Mouse (Mus musculus) cortical plate, adult 2 months (tissue): ENCODE measurements around the gene Zfp454. TPM values are rescaled to one million over a fixed set of nuclear protein-coding genes. Genes with fewer than 3 reads are reported as not detected.

ENCODE experiments used
- H3K27ac ChIP-seq: fragments of 200-500 bp; 2 replicates; pipeline ENCODE4 v1.5.1; 2012; ENCODE audit warnings: low read length, control low read depth, inconsistent platforms; ENCODE audit not compliant: insufficient read depth
- H3K4me1 ChIP-seq: fragments of 200-500 bp; 2 replicates; pipeline ENCODE4 v1.6.1; 2011; ENCODE audit warnings: low read length; ENCODE audit not compliant: control insufficient read depth, insufficient read depth
- H3K4me3 ChIP-seq: fragments of 200-500 bp; 2 replicates; pipeline ENCODE4 v1.5.1; 2011; ENCODE audit warnings: mild to moderate bottlenecking, low read length, control low read depth; ENCODE audit not compliant: insufficient read depth
- CTCF ChIP-seq: fragments of 200-500 bp; IDR thresholded peaks from 2 replicates; pipeline ENCODE4 v1.5.1; 2011; ENCODE audit warnings: mild to moderate bottlenecking, control low read depth, low read length; ENCODE audit not compliant: insufficient read depth; ENCODE audit errors: extremely low read depth
- POLR2A ChIP-seq: fragments of 200-500 bp; IDR thresholded peaks from 2 replicates; pipeline ENCODE4 v1.6.1; 2011; ENCODE audit warnings: mild to moderate bottlenecking, low read length, control low read depth; ENCODE audit not compliant: insufficient read depth; ENCODE audit errors: extremely low read depth
- polyA plus RNA-seq: library from polyadenylated mRNA; depleted of rRNA; stranded (reverse); fragments of >200 nt; gene quantifications from 2 replicates; pipeline ENCODE4 v1.2.3, GENCODE M21; 2012

Zfp454 gene
- polyA plus RNA-seq, 1 experiment, result 5.6 TPM

DNA sequence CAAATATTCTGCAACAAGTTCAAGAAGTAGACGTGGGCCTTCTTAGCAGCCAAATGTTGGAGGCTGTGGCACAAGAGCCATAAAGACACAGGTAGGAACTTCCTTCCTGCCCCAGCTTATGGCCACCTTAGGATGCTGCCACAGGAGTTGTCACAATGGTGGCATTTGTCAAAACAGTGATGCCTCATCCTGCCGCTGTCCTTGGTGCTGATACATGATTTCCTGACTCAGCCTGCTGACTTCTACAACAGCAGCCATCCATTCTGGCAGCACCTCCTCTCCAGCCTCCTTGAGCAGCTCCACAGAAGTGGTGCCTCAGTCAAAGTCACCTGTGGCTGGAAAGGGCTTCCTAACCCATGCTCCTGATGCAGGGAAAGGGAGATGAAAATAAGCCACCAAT lies 5.0 kb upstream of the Zfp454 start:
- H3K4me1 ChIP-seq, result no peaks in the 10 kb centered on the region
- H3K27ac ChIP-seq, result no peak overlapping the region
- TF ChIP-seq POLR2A, result no peak
- no peak for TF ChIP-seq CTCF
- H3K4me3 ChIP-seq, result no peak overlapping the region

DNA sequence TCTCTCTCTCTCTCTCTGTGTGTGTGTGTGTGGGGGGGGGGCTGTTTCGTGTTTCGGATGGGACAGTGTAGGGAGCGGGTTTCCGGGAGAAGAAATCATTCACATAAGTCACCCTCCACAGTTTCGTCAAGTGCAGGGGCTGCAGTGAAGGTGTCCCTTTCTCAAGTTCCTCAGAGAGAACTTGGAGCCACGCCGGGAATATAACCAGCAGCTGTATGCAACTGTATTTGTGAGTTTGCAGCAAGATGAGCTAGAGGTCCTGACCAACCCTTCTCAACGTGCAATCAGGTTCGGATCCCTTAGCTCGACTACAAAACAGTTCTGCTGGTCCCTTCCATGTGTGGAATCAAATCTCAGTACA lies 538 bp downstream of the Zfp454 start:
- no peaks in the 10 kb centered on the region for H3K4me1 ChIP-seq
- H3K27ac ChIP-seq, result no peak overlapping the region
- TF ChIP-seq POLR2A, result no peak
- TF ChIP-seq CTCF, result no peak
- H3K4me3 ChIP-seq, result peak overlapping the region; percentile 51

DNA sequence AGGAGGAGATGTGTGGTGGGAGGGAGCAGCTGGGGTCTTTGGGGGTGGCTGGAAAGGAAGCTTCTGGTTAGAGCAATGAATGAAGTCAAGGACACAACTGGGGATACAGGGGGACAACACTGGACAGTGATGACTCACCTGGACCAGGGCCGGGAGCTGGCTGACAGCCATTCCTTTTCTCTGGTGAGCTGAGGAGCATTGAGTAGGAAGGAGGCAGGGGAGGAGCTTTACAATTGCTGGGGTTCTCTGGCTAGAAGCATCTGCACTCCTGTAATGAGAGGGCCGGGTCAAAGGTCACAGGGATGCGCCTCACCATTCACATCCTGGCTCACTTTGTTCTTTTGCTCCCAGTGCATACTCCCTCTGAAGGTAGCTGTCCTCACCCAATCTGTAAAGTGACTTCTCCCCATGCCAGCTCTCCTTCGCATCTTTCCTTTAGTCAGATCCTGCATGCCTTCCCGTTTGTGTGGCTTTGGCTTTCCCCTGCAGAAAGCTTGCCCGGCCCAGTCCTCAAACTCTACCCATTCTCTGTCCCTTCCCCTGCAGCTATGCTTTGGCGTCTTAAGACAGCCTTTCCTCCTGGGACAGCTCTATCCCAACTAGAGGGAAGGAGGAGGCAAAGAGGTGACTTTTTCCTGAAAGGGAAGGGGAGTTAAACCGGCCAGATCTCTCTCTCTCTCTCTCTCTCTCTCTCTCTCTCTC lies 1.1 kb downstream of the Zfp454 start:
- H3K4me1 ChIP-seq, result no peaks in the 10 kb centered on the region
- TF ChIP-seq CTCF (no peak), POLR2A (no peak)

GRCm38 (mm10) chr11:50883756-50884155 lies 3.7 kb downstream of the Zfp454 start:
- H3K4me3 ChIP-seq, result no peak overlapping the region
- TF ChIP-seq POLR2A (no peak), CTCF (peak; percentile 34)
- 0 out of 2 replicates have a peak, but pooled peaks cover 1% of the 10 kb centered on the region for H3K4me1 ChIP-seq
- H3K27ac ChIP-seq, result no peak overlapping the region

More for the DNA sequence above, 1.1 kb downstream of the Zfp454 start:
- no peak overlapping the region for H3K27ac ChIP-seq
- peak overlapping the region; percentile 51; the same call in 1 of the 2 replicates for H3K4me3 ChIP-seq

DNA sequence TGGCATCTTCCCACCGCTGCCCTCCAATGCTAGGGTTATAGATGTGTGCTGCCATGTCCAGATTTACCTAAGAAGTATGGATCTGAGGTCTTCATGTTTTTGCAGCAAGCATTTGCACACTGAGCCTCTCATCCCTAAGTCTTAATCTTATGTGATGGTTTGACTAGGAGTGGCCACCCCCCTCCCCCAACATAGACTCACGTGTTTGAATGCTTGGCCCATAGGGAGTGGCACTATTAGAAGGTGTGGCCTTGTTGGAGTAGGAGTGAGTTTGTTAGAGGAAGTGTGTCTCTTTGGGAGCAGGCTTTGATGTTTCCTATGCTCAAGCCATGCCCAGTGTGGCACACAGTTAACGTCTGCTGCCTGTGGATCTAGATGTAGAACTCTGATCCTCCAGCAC lies 8.8 kb downstream of the Zfp454 start:
- no peak overlapping the region for H3K4me3 ChIP-seq
- no peak overlapping the region for H3K27ac ChIP-seq
- 0 out of 2 replicates have a peak, but pooled peaks cover 1% of the 10 kb centered on the region for H3K4me1 ChIP-seq
- TF ChIP-seq POLR2A, result no peak
- no peak for TF ChIP-seq CTCF

- H3K27ac ChIP-seq, result no peak overlapping the region
- peak overlapping the region; percentile 29 for H3K4me3 ChIP-seq
- H3K4me1 ChIP-seq, result no peaks in the 10 kb centered on the region
- no peak for TF ChIP-seq CTCF
- no peak for TF ChIP-seq POLR2A
These were observed 36.4 kb downstream of the Zfp454 start for GRCm38 (mm10) chr11:50850989-50851601.

- H3K4me1 ChIP-seq, result no peaks in the 10 kb centered on the region
- no peak within 1 kb of the TSS for H3K27ac ChIP-seq
- no peak for TF ChIP-seq POLR2A
- TF ChIP-seq CTCF, result no peak
- H3K4me3 ChIP-seq, result peak within 1 kb of the TSS; percentile 29
These were observed 37.2 kb downstream of the Zfp454 start, which contains the start of gene Grm6 for GRCm38 (mm10) chr11:50850177-50850735. Grm6 (plus strand) TSS chr11:50850685.

DNA sequence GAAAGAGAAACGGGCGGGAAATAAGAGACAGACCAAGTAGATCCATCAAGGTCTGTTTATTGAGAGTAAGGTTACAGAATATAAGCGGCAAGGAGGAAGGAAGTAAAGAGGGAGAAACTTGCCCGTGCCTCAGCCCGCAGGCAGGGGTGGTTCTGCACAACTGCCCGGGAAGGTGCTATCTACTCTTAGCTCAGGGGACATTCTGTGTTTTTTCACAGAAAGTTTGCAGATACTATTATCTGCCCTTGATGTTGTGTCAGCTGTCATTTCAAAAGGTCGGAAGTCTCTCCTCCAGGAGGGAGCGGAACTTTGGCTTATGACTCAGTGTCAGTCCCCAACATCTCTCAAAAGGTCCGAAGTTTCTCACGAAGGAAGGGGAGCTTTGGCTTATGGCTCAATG lies 38.1 kb downstream of the Zfp454 start:
- H3K4me3 ChIP-seq, result no peak overlapping the region
- no peak for TF ChIP-seq POLR2A
- TF ChIP-seq CTCF, result no peak
- H3K4me1 ChIP-seq, result no peaks in the 10 kb centered on the region
- H3K27ac ChIP-seq, result no peak overlapping the region

DNA sequence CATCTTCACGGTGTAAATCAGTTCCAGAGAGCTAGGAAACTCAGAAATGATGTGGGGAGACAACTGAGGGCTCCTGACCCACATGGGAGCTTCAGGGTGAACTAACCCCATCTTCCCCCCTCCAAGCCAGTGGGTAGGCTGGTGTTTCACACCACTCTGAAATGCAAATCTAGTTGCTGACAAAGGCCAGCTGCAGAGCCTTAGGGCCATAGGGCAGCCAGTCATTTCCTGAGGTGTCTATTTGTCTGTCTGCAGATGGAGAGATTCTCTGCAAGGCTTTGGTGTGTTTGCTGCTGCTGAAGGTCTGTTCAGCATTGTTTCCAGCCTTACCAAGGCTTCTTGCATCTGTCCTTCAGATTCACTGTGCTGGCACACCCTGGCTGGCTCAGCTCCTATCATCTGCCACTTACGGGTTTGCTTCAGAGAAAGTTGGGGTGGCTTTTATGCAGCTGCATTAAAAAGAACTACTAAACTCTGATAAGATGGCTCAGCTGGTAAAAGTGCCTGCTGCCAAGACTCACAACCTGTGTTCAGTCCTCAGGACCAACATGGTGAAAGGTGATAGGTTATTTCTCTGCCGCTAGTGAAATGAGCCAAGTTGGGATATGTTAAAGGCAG lies 38.8 kb downstream of the Zfp454 start:
- no peaks in the 10 kb centered on the region for H3K4me1 ChIP-seq
- no peak overlapping the region for H3K27ac ChIP-seq
- H3K4me3 ChIP-seq, result no peak overlapping the region
- no peak for TF ChIP-seq CTCF
- TF ChIP-seq POLR2A, result no peak
